In the genomic region with DNA sequence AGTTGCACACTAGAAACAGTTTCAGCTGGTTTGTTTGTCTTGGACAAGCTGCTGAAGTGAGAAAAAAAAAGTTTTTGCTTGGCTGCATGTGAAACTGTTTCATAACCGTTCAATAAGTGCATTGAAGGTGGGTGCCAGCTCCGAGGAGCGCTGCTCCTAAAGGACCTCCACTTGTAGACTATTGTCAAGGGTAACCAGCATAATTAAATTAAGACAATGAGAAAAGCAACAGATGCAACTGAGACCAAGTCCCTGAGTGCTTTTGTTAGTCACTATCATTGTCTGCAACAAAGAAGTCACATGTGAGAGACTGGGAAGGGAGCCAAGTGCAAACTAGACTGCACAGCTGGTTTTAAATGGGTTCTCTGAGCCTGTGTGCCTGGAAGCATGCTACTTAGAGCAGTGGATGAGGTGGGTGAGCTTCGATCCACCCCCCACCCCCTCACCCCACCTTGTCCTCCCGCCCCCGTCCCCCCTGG, we compare ENCODE assay signal across 8 mouse cellular contexts.
A peak's percentile ranks its signal among the peaks of the same experiment; 100 is the strongest.
DNase-seq lines count a peak whose midpoint lies in the region; ATAC-seq lines count a peak whose summit lies in the region.

No protein-coding gene starts in this region.

- H3K4me2 ChIP-seq in stomach, embryonic 14.5 days (replicated peaks; ENCODE audit: low read depth, low read length): no peak overlapping the region

- DNase-seq in 3T3-L1 (ENCODE audit: low read depth, low spot score) (peak; percentile 88), ZHBTc4 (ENCODE audit: low read depth, low spot score) (peak; percentile 93)
- DNase-seq in heart, postnatal 4 days: peak; percentile 76
- peak; percentile 53 to 67 for DNase-seq in layer of hippocampus, adult 8-10 months (ENCODE audit: low spot score in 2 of 2)
- DNase-seq in lung, postnatal 25 days (ENCODE audit: low spot score): peak; percentile 23
- no peak for DNase-seq in thymus, postnatal 36 days

- H3K4me1 ChIP-seq in stomach, embryonic 14.5 days (ENCODE audit: control insufficient read depth, insufficient read depth, low read length): peaks cover 6% of the 10 kb centered on the region; the same call in 1 of the 2 replicates

- WGBS in stomach, embryonic 14.5 days: 32% methylated on average over 6 of the region's 6 CpGs

- peak overlapping the region; percentile 22; the same call in 1 of the 2 replicates for H3K27ac ChIP-seq in stomach, embryonic 14.5 days (ENCODE audit: low read length)

- H3K9ac ChIP-seq in stomach, embryonic 14.5 days (replicated peaks; ENCODE audit: low read depth, low read length): no peak overlapping the region

- H3K4me3 ChIP-seq in stomach, embryonic 14.5 days (ENCODE audit: low read depth, low read length): no peak overlapping the region

- H3K9me3 ChIP-seq in stomach, embryonic 14.5 days (ENCODE audit: control insufficient read depth, low read depth, low read length): no peaks in the 10 kb centered on the region

- H3K27me3 ChIP-seq in stomach, embryonic 14.5 days (ENCODE audit: control insufficient read depth, insufficient read depth, low read length): no peaks in the 10 kb centered on the region

- ATAC-seq in frontal cortex, adult (ENCODE audit: low TSS enrichment): peak; percentile 78
- peak; percentile 79 for ATAC-seq in stomach, embryonic 14.5 days (ENCODE audit: insufficient number of reproducible peaks, insufficient read depth, low FRiP score, low read depth)

- H3K36me3 ChIP-seq in stomach, embryonic 14.5 days (ENCODE audit: control insufficient read depth, insufficient read depth, low read length): peaks cover 4% of the 10 kb centered on the region

Comparison
In these comparisons a context has a peak if more than half of its experiments do, and no peak if none do; other contexts are left out.
1. DNase-seq: peak in 3T3-L1 (single experiment), ZHBTc4 (single experiment), heart, postnatal 4 days (single experiment), layer of hippocampus, adult 8-10 months (2 of 2) and lung, postnatal 25 days (single experiment); none in thymus, postnatal 36 days (0 of 2).